Mouse (Mus musculus): ENCODE measurements around the gene Dusp28. TPM values are rescaled to one million over a fixed set of nuclear protein-coding genes. Genes with fewer than 3 reads are reported as not detected.

The Dusp28 gene
- polyA plus RNA-seq, 2 experiments = 8.0 to 10.6 TPM

GRCm38 (mm10) chr1:92934182-92934827 is 27.5 kb downstream of the Dusp28 start, which contains the start of gene Capn10:
Gene Capn10 (plus strand): TSS chr1:92934376.
- H3K4me2 ChIP-seq (replicated peaks; ENCODE audit: low read depth, low read length, severe bottlenecking) = peak within 1 kb of the TSS; percentile 92
- peaks cover 13% of the 10 kb centered on the region for H3K4me1 ChIP-seq (ENCODE audit: control insufficient read depth, insufficient read depth, low read length)
- H3K36me3 ChIP-seq (ENCODE audit: control insufficient read depth, insufficient read depth, low read length) = peaks cover 16% of the 10 kb centered on the region
- H3K27ac ChIP-seq (replicated peaks; ENCODE audit: low read depth, low read length) = peak within 1 kb of the TSS; percentile 96
- H3K9ac ChIP-seq (ENCODE audit: low read depth, low read length, severe bottlenecking) = peak within 1 kb of the TSS; percentile 70
- peaks cover 7% of the 10 kb centered on the region; the same call in 1 of the 2 replicates for H3K9me3 ChIP-seq (ENCODE audit: control insufficient read depth, low read length)
- DNase-seq (ENCODE audit: low spot score) (peak; percentile 98), ATAC-seq (ENCODE audit: low FRiP score, low read depth) (peak; percentile 100)
- peak within 1 kb of the TSS; percentile 83 for H3K4me3 ChIP-seq (replicated peaks; ENCODE audit: low read length)
- WGBS = 1% methylated on average over 45 of the region's 45 CpGs
- no peaks in the 10 kb centered on the region for H3K27me3 ChIP-seq (ENCODE audit: control insufficient read depth, insufficient read depth, low read length)
- peak; percentile 59; the same call in 1 of the 2 replicates for TF ChIP-seq POLR2A (IDR thresholded peaks at IDR 0.05; ENCODE audit: borderline replicate concordance, extremely low read depth, insufficient read depth, insufficient read length)

- Histone ChIP-seq H3K27ac (replicated peaks; ENCODE audit: low read depth, low read length) (peak overlapping the region; percentile 96), H3K36me3 (ENCODE audit: control insufficient read depth, insufficient read depth, low read length) (peaks cover 26% of the 10 kb centered on the region), H3K9ac (ENCODE audit: low read depth, low read length, severe bottlenecking) (peak overlapping the region; percentile 70), H3K9me3 (ENCODE audit: control insufficient read depth, low read length) (peaks cover 7% of the 10 kb centered on the region; the same call in 1 of the 2 replicates), H3K27me3 (ENCODE audit: control insufficient read depth, insufficient read depth, low read length) (no peaks in the 10 kb centered on the region), H3K4me2 (replicated peaks; ENCODE audit: low read depth, low read length, severe bottlenecking) (peak overlapping the region; percentile 92), H3K4me1 (ENCODE audit: control insufficient read depth, insufficient read depth, low read length) (peaks cover 13% of the 10 kb centered on the region), H3K4me3 (replicated peaks; ENCODE audit: low read length) (peak overlapping the region; percentile 83)
- no peak for DNase-seq (ENCODE audit: low spot score)
- no peak for TF ChIP-seq POLR2A (IDR thresholded peaks at IDR 0.05; ENCODE audit: borderline replicate concordance, extremely low read depth, insufficient read depth, insufficient read length)
- no peak for ATAC-seq (ENCODE audit: low FRiP score, low read depth)
- WGBS = 22% methylated on average over 10 of the region's 10 CpGs
Observed at GRCm38 (mm10) chr1:92935054-92935962, 28.5 kb downstream of the Dusp28 start.

- peaks cover 7% of the 10 kb centered on the region; the same call in 1 of the 2 replicates for H3K9me3 ChIP-seq (ENCODE audit: control insufficient read depth, low read length)
- no peaks in the 10 kb centered on the region for H3K27me3 ChIP-seq (ENCODE audit: control insufficient read depth, insufficient read depth, low read length)
- WGBS = 70% methylated on average over 2 of the region's 2 CpGs
- peaks cover 13% of the 10 kb centered on the region for H3K4me1 ChIP-seq (ENCODE audit: control insufficient read depth, insufficient read depth, low read length)
- ATAC-seq (ENCODE audit: low FRiP score, low read depth) (no peak), DNase-seq (ENCODE audit: low spot score) (no peak)
- peak overlapping the region; percentile 70; the same call in 1 of the 2 replicates for H3K9ac ChIP-seq (ENCODE audit: low read depth, low read length, severe bottlenecking)
- peaks cover 31% of the 10 kb centered on the region for H3K36me3 ChIP-seq (ENCODE audit: control insufficient read depth, insufficient read depth, low read length)
- H3K4me3 ChIP-seq (replicated peaks; ENCODE audit: low read length) = peak overlapping the region; percentile 83; the same call in 1 of the 2 replicates
- H3K27ac ChIP-seq (replicated peaks; ENCODE audit: low read depth, low read length) = no peak overlapping the region
- peak overlapping the region; percentile 92 for H3K4me2 ChIP-seq (replicated peaks; ENCODE audit: low read depth, low read length, severe bottlenecking)
- no peak for TF ChIP-seq POLR2A (IDR thresholded peaks at IDR 0.05; ENCODE audit: borderline replicate concordance, extremely low read depth, insufficient read depth, insufficient read length)
Observed at GRCm38 (mm10) chr1:92935977-92936376, 29.2 kb downstream of the Dusp28 start.

GRCm38 (mm10) chr1:92936467-92936866 is 29.7 kb downstream of the Dusp28 start:
- no peak overlapping the region for H3K4me2 ChIP-seq (replicated peaks; ENCODE audit: low read depth, low read length, severe bottlenecking)
- no peak for TF ChIP-seq POLR2A (IDR thresholded peaks at IDR 0.05; ENCODE audit: borderline replicate concordance, extremely low read depth, insufficient read depth, insufficient read length)
- peaks cover 13% of the 10 kb centered on the region for H3K4me1 ChIP-seq (ENCODE audit: control insufficient read depth, insufficient read depth, low read length)
- H3K27me3 ChIP-seq (ENCODE audit: control insufficient read depth, insufficient read depth, low read length) = no peaks in the 10 kb centered on the region
- H3K9ac ChIP-seq (ENCODE audit: low read depth, low read length, severe bottlenecking) = no peak overlapping the region
- no peak overlapping the region for H3K27ac ChIP-seq (replicated peaks; ENCODE audit: low read depth, low read length)
- ATAC-seq (ENCODE audit: low FRiP score, low read depth) = no peak
- WGBS = 77% methylated on average over 3 of the region's 3 CpGs
- H3K4me3 ChIP-seq (replicated peaks; ENCODE audit: low read length) = no peak overlapping the region
- peaks cover 33% of the 10 kb centered on the region for H3K36me3 ChIP-seq (ENCODE audit: control insufficient read depth, insufficient read depth, low read length)
- DNase-seq (ENCODE audit: low spot score) = no peak
- peaks cover 7% of the 10 kb centered on the region; the same call in 1 of the 2 replicates for H3K9me3 ChIP-seq (ENCODE audit: control insufficient read depth, low read length)

- no peak for DNase-seq (ENCODE audit: low spot score)
- Histone ChIP-seq H3K27me3 (ENCODE audit: control insufficient read depth, insufficient read depth, low read length) (no peaks in the 10 kb centered on the region), H3K36me3 (ENCODE audit: control insufficient read depth, insufficient read depth, low read length) (peaks cover 47% of the 10 kb centered on the region)
Observed at GRCm38 (mm10) chr1:92937797-92938196, 31.0 kb downstream of the Dusp28 start.

More at GRCm38 (mm10) chr1:92937797-92938196, 31.0 kb downstream of the Dusp28 start:
- 91% methylated on average over 3 of the region's 3 CpGs for WGBS
- H3K4me1 ChIP-seq (ENCODE audit: control insufficient read depth, insufficient read depth, low read length) = peaks cover 13% of the 10 kb centered on the region
- no peak overlapping the region for H3K27ac ChIP-seq (replicated peaks; ENCODE audit: low read depth, low read length)
- no peak overlapping the region for H3K4me3 ChIP-seq (replicated peaks; ENCODE audit: low read length)
- TF ChIP-seq POLR2A (IDR thresholded peaks at IDR 0.05; ENCODE audit: borderline replicate concordance, extremely low read depth, insufficient read depth, insufficient read length) = no peak
- peaks cover 4% of the 10 kb centered on the region; the same call in 1 of the 2 replicates for H3K9me3 ChIP-seq (ENCODE audit: control insufficient read depth, low read length)
- no peak overlapping the region for H3K4me2 ChIP-seq (replicated peaks; ENCODE audit: low read depth, low read length, severe bottlenecking)
- ATAC-seq (ENCODE audit: low FRiP score, low read depth) = no peak
- H3K9ac ChIP-seq (ENCODE audit: low read depth, low read length, severe bottlenecking) = no peak overlapping the region
